Mouse (Mus musculus) heart, postnatal 0 days (tissue): ENCODE measurements around the gene Mrpl51.

Experiments used
- CTCF ChIP-seq: IDR thresholded peaks from 2 replicates; pipeline ENCODE4 v1.5.1; 2016; ENCODE audit warnings: antibody characterized with exemption, control low read depth, low read depth
- EP300 ChIP-seq: IDR thresholded peaks from 2 replicates; pipeline ENCODE4 v1.6.1; 2016; ENCODE audit warnings: antibody characterized with exemption, low read depth

GRCm38 (mm10) chr6:125196301-125196700 lies 4.7 kb downstream of the Mrpl51 start:
- TF ChIP-seq CTCF (no peak), EP300 (no peak)
